Mouse (Mus musculus): ENCODE measurements around the gene Pik3ip1.
A peak's percentile ranks its signal among the peaks of the same experiment; 100 is the strongest.

The Pik3ip1 gene

DNA sequence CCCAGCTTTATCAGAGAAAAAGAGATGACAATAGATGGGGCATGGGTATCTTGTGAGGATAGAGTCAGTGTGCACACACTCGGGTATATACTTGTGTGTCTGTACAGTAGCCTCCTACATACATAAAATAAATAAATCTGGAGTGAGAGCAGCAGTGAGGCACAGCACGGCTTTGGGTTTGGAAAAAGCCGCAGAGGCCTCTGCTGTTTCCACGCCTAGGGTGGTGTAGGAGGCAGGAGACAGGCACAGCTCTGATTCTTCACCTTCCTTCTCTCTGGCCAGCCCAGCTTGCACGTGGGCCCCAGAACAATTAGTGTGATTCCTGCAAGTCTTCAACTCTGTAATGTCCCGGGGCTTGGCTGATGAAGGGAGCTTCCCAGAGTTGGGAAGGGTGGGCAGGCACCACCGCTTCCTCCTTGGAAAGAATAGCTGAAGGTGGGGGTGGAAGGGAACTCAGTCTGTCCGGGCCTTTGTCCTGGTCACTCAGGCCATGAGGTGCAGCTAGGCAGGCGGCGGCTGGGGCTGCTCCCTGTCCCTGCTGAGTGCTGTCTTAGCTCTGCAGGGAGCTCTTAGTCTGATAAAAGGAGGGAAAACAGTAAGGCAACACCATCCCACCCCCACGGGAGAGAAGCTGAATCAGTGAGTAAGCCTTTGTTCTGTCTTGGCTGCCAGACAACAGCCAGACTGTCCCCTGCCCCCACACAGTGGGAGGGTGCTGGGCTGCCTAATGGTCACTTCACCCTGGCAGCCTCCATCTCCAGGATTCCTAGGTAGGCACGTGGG lies 7.2 kb downstream of the Pik3ip1 start:
- peak; percentile 32 for DNase-seq (ENCODE audit: low spot score)

DNA sequence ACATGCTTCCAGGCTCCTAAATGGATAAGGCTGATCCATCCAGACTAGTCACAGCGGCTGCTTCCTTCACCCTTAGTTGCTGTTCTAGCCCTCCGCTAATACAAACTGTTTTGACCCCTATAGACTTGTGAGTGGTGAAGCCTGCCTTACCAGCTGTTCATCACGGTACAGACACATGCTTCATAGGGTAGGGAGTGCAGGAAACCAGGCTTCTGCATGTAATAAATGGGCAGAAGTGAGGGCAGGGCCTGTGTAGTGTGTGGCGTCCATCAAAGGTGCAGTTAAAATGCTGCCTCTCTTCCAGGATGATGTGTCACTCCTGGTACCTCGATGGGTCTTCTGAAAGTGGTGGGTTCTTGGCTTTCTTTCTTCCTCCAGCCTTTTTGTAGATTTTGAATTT lies 7.8 kb downstream of the Pik3ip1 start:
- DNase-seq (ENCODE audit: low spot score), result no peak

DNA sequence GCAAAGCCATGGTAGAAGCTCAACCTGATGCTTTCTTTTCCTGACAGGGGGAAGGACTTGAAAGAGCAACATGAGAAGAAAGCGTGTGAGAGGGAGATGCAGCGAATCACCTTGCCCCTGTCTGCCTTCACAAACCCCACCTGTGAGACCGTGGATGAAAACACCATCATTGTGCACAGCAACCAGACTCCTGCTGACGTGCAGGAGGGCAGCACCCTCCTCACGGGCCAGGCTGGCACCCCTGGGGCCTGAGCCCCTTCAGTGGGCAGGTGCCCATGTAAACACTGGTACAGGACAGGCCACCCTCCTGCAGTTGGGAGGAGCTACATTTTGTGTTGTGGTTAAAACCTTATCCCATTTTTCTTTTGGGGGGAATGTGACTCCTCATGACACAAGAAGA lies 11.3 kb downstream of the Pik3ip1 start:
- no peak for DNase-seq (ENCODE audit: low spot score)

DNA sequence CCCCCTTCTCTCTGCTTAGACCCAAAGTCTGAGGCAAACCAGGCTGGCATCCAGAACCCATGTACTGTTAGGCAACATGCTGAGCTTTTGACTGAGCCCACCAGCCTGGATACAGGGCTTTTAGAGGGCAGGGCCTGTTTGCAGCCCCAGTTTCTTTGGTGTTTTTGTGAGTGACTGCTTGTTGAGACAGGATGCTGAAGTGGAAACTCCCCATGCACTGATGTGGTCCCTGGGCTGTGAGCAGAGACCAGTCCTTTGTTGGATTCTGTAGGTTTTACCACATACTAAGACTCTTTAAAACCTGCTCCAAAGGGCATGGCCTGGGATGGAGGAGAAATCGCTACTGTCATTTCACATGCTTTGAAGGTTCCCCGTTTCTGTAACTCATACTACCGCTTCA lies 14.7 kb downstream of the Pik3ip1 start:
- DNase-seq (ENCODE audit: low spot score), result no peak

DNA sequence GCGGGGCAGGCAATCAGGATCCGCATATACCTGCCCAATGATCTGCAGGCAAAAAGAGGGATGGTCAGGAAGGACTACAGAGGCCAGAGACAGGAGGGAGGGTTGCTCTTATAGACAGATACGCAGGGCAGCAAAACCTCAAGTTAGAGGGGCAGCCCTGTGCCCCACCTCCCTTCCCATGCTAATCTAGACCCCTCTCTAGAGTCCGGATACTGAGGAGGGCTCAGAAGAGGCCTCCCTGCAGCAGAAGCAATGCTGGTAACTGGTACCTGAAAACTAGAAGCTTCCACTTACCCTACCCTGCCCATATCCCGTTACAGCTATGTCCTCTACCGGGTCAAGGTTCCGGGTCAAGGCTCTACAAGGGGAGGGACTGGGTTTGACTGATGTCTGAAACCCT lies 16.1 kb downstream of the Pik3ip1 start:
- no peak for DNase-seq (ENCODE audit: low spot score)

DNA sequence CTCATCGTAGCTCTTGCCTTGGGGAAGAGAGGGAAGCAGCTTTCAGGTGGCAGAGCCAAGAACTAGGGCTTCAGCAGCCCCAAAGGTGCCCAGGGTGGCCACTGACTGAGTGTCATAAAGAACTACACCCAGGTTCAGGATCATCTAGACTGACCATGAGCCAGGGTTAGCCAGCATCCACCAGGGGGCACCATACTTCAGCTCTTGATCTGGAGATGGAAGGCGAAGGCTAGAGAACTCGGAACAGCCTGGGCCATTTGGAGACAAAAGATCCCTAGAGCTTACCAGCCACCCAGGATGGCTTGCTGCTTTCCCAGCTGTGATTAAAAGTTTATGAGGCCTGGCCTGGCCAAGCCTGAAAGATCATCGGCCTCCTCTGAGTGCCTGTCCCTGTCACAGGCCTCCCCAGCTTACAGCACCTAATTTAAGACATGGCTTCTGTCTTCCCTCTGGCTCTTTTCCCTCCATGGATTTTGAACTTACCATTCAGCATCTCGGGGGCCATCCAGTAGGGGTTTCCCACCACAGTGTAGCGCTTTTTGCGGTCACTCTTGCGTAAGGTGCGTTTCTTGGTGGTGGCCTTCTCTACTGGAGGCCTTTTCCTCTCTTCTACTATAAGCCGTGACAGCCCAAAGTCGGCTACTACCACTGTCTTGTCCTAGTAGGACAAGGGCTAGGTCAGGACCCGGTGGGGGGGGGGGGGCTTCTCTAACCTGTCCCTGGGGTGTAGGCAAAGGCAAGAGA lies 17.1 kb downstream of the Pik3ip1 start:
- peak; percentile 61 for DNase-seq (ENCODE audit: low spot score)

DNA sequence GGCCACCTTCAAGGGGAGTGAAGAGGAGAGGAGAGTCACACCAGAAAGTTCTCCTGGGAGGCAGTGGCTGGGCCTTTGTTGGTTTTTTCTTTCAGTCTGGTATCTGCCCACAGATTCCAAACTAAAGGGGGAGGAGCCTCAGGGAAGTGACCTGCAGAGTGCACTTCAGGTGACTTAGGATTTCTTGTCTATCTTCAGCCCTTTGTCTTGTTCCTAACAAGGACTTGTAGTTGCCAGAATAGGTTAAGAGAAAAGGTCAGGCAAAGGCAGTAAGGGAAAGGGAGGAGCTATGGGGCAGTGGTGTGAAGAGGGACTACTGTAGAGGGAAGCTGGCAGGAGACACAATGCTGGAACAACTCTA lies 17.6 kb downstream of the Pik3ip1 start:
- no peak for DNase-seq (ENCODE audit: low spot score)

DNA sequence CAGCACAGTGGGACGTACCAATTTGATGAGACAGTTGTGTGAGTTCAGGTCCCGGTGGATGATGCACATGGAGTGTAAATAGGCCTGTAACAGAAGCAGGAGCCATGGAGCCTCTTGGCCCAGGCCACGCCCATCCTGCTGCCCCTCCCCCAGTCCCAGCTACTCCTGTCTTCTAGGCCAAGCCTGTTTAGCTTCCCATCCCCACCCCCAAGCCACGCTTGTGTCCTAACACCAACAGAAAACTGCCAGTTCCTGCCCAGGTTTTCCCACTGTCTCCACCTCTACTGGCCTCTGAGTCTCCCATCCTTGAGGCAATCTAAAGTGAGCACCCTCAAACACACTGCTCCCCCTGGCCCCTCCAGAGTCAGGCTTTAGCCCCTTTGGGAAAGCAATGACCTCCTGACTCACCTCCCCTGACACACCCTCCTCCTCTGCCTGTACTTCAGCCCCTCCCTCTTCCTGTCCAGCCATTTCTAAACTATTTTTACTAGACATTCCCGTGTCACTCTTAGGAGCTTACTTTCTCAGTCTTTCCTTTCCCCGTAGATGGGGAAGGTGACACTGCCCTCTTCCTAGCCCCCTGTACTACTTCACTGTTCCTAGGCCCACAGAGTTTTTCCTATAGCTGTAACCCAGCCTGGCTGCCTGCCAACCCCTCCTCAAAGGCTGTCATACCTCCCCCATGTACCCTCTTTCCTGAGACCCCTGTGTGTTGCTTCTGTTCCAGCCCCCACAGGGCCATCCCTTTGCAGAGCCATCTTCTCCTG lies 18.6 kb downstream of the Pik3ip1 start:
- DNase-seq (ENCODE audit: low spot score), result no peak

DNA sequence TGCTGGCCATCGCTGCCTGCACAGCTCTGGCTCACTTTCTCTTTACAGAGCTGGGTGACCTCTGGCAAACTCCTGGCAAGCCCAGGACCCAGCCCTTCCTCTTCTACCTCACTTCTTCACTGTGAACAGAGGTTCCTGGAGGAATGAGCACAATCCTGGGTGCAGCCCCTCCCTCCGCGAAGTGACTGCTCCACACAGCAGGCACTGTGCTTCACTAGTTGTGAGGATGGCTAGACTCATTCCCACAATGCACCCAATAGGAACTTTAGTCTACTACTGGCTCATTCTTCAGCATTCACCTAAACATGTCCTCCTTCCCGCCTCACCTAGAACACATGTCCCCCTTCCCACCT lies 19.1 kb downstream of the Pik3ip1 start:
- DNase-seq (ENCODE audit: low spot score), result no peak

DNA sequence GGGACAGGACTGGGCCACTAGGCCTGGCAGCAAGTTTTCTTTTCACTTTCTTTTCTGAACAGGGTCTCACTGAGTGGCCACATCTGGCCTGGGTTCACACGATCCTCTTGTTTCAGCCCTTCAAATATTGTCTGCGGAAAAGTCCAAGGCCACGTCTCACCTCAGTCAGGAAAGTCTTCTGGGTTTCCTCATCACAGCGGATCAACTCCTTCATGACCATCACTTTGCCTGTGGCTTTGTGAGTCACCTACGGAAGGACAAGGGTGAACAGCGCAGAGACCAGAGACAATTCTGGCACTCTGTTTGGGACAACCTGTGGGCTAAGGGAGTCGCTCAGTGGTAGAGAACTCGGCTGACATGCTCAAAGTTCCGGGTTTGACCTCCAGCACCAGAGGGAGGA lies 21.9 kb downstream of the Pik3ip1 start:
- no peak for DNase-seq (ENCODE audit: low spot score)

DNA sequence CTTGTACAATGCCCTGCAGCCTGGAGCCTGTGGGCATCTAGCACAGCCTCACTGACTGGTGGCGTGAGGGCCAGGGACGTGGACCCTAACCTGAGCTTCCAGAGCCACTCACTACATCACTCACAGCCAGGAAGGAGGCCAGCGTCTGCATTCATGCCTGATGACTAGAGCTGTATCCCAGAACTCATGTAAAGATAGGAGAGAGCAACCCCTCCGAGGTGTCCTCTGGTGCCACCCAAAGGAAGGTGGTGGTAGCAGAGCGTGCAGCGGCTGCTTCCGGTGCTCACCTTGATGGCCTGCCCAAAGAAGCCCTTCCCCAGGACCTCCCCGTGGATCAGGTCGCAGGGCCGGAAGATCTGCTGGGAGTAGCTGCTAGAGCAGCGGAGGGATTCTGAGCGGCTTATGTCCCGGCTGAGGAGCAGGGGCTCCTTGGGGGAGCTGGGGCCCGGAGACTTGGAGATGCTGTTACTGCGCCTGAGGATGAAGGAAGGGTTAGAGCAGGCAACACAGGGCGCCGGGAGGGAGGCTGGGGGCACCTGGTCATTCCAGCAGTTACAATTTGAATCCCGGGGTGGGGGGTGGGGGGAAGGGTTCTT lies 22.9 kb downstream of the Pik3ip1 start:
- DNase-seq (ENCODE audit: low spot score), result no peak

DNA sequence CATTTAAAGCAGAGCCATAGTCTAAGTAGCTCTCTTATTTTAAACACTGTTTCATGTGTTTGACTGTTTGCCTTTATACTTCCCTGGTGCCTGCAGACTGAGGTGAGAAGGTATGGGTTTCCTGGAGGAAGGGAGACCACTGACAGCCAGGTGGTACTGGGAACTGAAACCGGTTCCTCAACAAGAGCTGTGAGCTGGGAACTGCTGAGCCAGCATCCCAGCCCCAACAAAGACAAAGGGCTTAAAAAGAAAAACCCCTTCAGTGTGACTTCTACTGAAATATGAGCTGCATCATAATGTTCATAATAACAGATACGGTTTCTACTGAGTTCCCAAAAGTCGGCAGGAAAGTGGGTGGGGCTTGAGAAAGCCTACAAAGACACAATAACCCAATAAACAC lies 32.7 kb downstream of the Pik3ip1 start:
- no peak for DNase-seq (ENCODE audit: low spot score)

DNA sequence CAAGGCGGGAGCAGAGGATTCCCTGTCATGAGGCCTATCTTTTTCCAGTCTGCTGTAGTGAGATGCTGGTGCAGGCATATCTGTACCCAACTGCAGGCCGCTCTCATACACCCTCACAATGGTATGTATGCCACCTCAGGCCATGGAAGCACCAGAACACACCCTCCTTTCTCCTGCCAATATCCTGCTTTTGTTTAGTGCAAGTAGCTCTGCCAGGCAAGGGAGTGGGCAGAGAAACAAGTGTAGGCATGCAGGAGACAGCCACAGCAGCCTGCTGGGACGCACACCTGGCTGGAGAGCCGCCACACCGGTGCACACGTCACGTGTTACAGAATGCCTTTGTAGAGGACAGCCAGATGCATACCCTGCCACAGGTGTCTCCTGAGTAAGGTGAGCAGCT lies 36.2 kb downstream of the Pik3ip1 start:
- no peak for DNase-seq (ENCODE audit: low spot score)

DNA sequence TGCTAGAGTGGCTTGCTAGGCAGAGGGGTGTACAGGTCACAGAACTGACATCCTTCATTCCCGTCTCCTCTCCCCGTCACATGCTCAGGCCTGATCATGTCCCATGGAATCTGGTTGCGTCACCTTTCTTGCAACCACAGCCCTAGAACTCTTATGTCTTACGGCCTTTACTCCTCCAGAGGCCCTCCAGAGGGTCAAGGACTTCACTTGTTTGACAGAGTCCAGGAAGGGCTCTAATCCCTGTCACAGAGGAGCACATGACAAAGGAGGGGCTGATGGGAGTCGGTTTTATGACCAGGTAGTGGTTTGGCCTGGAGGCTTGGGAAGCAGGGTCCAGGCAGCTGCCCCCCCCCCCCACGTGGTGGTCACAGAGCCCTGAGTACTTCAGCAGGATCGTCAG lies 38.8 kb downstream of the Pik3ip1 start:
- no peak for DNase-seq (ENCODE audit: low spot score)

DNA sequence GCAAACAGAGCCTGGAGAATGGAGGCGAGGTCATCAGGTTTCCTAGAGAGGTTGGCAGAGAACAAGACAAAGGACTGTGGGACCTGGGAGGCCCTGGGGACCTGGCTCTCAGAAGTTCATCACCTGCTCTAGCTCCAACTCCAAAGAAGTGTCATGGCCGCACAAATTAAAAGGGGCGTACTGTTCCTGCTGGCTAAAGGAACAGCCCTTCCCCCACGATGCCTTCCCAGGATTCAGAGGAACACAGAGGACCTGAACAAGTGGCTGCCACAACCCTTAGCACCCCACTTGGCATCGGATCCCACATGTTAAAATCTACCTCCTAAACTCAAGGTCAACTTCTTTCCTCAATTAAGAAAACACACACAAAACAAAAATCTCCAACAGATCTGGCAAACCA lies 39.2 kb downstream of the Pik3ip1 start:
- no peak for DNase-seq (ENCODE audit: low spot score)

DNA sequence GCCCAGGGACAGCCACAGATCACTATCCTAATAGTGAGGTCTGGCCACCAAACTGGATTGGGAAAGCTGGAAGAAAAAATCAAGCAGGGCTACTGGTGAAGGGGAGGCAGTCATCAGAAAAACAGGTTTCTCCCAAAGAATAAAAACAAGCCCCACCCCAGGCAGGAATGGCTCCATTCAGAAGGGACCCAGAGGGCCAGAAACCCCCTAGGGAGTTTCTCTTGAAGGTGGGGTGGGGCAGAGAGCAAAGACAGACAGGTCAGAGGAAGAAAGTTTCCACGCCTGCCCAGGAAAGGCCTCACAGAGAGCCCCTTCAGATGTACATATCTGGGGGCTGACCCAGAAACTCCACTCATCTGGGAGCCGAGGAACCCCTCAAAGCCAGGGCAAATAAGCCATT lies 40.0 kb downstream of the Pik3ip1 start:
- no peak for DNase-seq (ENCODE audit: low spot score)

DNA sequence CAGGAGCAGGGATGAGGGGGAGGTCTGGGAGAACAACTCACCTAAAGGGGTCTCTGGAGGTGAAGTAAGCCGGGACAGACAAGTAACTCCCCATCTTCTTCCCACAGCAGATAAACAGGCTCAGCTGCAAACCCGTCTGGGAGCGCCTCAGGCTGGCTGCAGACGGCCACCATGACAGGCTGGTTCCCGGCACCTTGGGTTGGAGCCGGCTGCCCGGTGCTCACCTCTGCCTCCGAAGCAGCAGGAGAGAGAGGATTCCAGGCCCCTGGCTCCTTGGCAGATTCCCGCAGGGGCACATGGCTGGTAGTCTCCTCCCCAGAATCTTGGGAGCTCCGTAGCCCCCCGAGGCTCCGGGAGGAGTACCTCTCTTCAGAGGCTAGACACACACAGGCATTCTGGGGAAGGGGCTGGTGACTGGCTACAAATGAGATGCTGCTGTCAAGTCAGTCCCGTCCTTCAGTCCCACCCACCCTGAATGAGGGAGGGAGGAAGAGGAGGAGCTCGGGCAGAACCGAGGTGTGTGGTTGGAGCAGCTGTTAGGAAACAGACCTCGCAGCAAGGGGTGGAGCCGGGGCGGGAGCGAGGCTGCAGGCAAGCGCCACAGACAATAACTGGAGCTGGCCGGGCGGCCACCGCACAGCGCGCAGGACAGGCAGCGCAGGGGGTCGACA lies 40.9 kb downstream of the Pik3ip1 start:
- DNase-seq (ENCODE audit: low spot score), result peak; percentile 39

DNA sequence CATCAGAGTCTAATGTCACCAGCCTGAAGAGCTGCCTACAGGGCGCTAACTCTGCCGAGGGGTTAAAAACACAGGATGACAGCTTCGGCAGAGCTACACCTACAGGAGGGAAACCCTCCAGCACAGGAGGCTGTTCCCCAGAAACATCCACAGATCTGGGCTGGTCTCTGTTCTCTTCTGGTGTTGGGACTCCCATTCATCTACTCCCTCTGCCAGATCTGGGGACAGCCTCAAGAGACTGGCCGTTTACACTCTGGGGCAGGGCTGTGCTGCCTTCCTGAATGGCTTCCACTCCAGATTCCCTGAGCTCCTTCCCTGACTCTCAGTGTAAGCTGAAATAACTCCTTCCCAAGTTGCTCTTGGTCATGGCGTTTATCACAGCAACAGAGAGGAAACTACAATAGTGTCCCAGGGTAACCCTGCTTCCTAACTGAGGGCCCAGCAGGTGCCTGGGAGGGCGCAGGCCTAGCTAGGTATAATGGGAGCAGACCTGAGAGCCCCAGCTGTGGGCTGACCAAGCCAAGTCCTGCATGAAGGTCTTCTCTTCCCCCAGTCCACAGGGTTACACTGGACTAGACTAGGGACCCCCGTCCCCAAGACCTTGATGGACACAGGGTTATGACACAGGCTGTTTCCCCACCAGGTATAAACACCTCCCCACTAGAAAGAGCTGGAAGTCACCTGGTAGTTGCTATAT lies 41.5 kb downstream of the Pik3ip1 start:
- DNase-seq (ENCODE audit: low spot score), result no peak

DNA sequence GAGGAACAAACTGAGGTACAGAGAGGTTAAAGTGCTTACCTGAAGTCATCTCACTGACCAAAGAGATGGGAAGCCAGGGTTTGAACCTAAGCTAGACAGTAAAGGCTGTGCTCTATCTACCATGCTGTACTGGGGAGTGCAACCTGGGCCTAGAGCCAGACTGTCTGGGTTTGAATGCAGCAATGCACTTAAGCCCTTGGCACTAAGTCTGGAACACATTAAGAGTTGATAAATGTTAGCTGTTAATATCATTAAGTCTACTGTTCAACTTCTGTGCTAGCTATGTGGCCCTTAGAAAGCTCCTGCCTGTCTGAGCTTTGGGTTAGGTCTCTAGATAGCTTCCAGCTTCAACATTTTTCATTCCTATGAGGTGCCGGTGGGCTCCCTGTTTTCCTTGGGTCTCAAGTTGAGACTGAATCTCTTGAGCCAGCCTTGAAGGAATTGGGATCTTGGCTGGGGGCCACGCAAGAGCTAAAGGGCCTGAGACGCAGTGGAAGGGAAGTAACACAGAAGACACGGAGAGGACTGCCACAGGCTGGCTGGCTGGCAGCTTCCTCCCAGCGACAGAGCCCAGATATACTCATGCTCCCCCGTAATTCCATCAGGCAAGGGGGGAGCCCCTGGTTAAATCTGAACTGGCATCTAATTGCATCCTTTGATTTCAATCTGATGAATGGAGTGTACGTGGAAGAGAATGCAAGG lies 43.5 kb downstream of the Pik3ip1 start:
- DNase-seq (ENCODE audit: low spot score), result no peak

DNA sequence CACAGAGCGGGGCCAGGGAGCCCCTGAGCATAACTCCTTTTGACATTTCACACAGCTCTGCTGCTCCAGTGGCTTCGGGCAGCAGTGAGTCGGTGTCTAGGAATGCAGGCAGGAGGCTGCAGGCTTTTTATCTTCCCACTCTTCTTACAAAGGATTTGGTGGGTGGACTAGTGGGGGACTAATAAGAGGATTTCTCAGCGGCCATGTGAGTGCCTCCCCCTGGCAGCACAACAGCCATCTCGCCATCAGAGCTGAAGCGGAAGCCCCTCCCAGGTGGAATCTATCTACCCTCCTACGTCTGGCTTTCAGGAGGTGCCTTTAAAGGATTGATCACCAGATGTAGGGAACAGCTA lies 44.1 kb downstream of the Pik3ip1 start:
- no peak for DNase-seq (ENCODE audit: low spot score)

DNA sequence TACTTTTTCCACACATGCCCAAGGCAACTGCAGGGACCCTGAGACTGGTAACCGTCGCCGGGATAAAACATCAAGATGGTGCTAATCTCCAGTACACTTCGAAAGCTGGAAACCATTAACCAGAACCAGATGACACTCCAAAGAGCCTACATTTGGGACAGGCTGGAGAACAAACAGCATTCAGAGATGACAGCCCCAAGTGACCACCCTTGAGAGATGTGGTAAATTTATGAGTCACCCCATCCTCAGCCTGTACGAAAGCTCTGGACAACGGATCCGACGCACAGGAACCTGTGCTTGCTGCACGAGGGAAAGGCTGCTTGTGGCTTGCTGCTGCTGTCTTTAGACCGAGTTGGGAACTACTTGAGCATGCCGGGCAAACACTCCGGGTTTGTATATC lies 44.5 kb downstream of the Pik3ip1 start:
- DNase-seq (ENCODE audit: low spot score), result no peak
